Mouse (Mus musculus) neutrophil, adult 5-6 weeks (primary cell): ENCODE results near the gene Fam204a. TPM values are rescaled to one million over a fixed set of nuclear protein-coding genes. Genes with fewer than 3 reads are reported as not detected.

Experiments used
- ATAC-seq: fragments of 151-379, 151-347 bp; 2 replicates; pipeline ENCODE4 v1.8.0; 2017; ENCODE audit warnings: mild to moderate bottlenecking, moderate TSS enrichment; ENCODE audit not compliant: insufficient number of reproducible peaks, poor library complexity, low FRiP score, severe bottlenecking; ENCODE audit errors: extremely low read depth
- total RNA-seq: library from RNA; stranded (forward); fragments of 200-1000 nt; gene quantifications from 2 replicates; pipeline ENCODE4 v1.2.3, GENCODE M21; 2017

Gene Fam204a
- 119 and 140 TPM in 2 replicates for total RNA-seq

GRCm38 (mm10) chr19:60225899-60226844, at the start of gene Fam204a:
Gene Fam204a (minus strand): TSS chr19:60226701.
- ATAC-seq: peak; percentile 100

GRCm38 (mm10) chr19:60265789-60266188, 39.3 kb upstream of the Fam204a start:
- ATAC-seq: no peak

GRCm38 (mm10) chr19:60260689-60261088, 34.2 kb upstream of the Fam204a start:
- ATAC-seq: no peak

- 0 out of 2 replicates have a peak, but pooled peaks have one; percentile 44 for ATAC-seq
Measured at GRCm38 (mm10) chr19:60252021-60252420, 25.5 kb upstream of the Fam204a start.

GRCm38 (mm10) chr19:60251197-60251596, 24.7 kb upstream of the Fam204a start:
- no peak for ATAC-seq

- no peak for ATAC-seq
Measured at GRCm38 (mm10) chr19:60245250-60245649, 18.7 kb upstream of the Fam204a start.

- no peak for ATAC-seq
Measured at GRCm38 (mm10) chr19:60242620-60243019, 16.1 kb upstream of the Fam204a start.

- ATAC-seq: no peak
Measured at GRCm38 (mm10) chr19:60241916-60242602, 15.6 kb upstream of the Fam204a start.

GRCm38 (mm10) chr19:60231542-60231941, 5.0 kb upstream of the Fam204a start:
- no peak for ATAC-seq

GRCm38 (mm10) chr19:60226845-60227235, 339 bp upstream of the Fam204a start:
- ATAC-seq: no peak

- no peak for ATAC-seq
Measured at GRCm38 (mm10) chr19:60219395-60219794, 7.1 kb downstream of the Fam204a start.

GRCm38 (mm10) chr19:60217985-60218384, 8.5 kb downstream of the Fam204a start:
- ATAC-seq: no peak

GRCm38 (mm10) chr19:60208173-60208572, 18.3 kb downstream of the Fam204a start:
- no peak for ATAC-seq

GRCm38 (mm10) chr19:60204176-60204575, 22.3 kb downstream of the Fam204a start:
- ATAC-seq: no peak

GRCm38 (mm10) chr19:60200294-60200693, 26.2 kb downstream of the Fam204a start:
- ATAC-seq: no peak

GRCm38 (mm10) chr19:60199152-60199551, 27.3 kb downstream of the Fam204a start:
- ATAC-seq: no peak

- no peak for ATAC-seq
Measured at GRCm38 (mm10) chr19:60192790-60193189, 33.7 kb downstream of the Fam204a start.

GRCm38 (mm10) chr19:60189206-60189605, 37.3 kb downstream of the Fam204a start:
- no peak for ATAC-seq

- ATAC-seq: peak; percentile 87
Measured at GRCm38 (mm10) chr19:60182901-60183300, 43.6 kb downstream of the Fam204a start.

- ATAC-seq: peak; percentile 49
Measured at GRCm38 (mm10) chr19:60182171-60182570, 44.3 kb downstream of the Fam204a start.
